Mouse (Mus musculus) thymus, adult 2 months (tissue): ENCODE data around the gene Pdxk. TPM values are rescaled to one million over a fixed set of nuclear protein-coding genes. Genes with fewer than 3 reads are reported as not detected.
"Not testable (repeated sequence)": the region's sequence is repeated elsewhere in the genome, so short reads cannot be mapped to it uniquely, and the experiment has no call there.

Experiments
- DNase-seq: peaks from one replicate; pipeline ENCODE4 v3.0.0; 2021
- H3K27ac ChIP-seq: fragments of 200-500 bp; 2 replicates; pipeline ENCODE4 v1.5.1; 2012; ENCODE audit warnings: low read length, control low read depth; ENCODE audit not compliant: control insufficient read depth, insufficient read depth
- H3K27me3 ChIP-seq: fragments of 200-500 bp; 2 replicates; pipeline ENCODE4 v1.6.1; 2012; ENCODE audit warnings: mild to moderate bottlenecking, low read length, moderate library complexity, mixed read lengths; ENCODE audit not compliant: control insufficient read depth, insufficient read depth
- H3K36me3 ChIP-seq: fragments of 200-500 bp; 2 replicates; pipeline ENCODE4 v1.6.1; 2012; ENCODE audit warnings: mild to moderate bottlenecking, low read length, moderate library complexity; ENCODE audit not compliant: control insufficient read depth, insufficient read depth
- H3K4me1 ChIP-seq: fragments of 200-500 bp; replicated peaks from 2 replicates; pipeline ENCODE4 v1.6.1; 2012; ENCODE audit warnings: low read length; ENCODE audit not compliant: control insufficient read depth, insufficient read depth
- H3K4me3 ChIP-seq: fragments of 200-500 bp; 2 replicates; pipeline ENCODE4 v1.5.1; 2012; ENCODE audit warnings: mild to moderate bottlenecking, low read length, control low read depth, moderate library complexity; ENCODE audit not compliant: control insufficient read depth, insufficient read depth
- CTCF ChIP-seq: fragments of 200-500 bp; IDR thresholded peaks from 2 replicates; pipeline ENCODE4 v1.5.1; 2012; ENCODE audit warnings: mild to moderate bottlenecking, control low read depth, low read length, moderate library complexity, borderline replicate concordance; ENCODE audit not compliant: control insufficient read depth, poor library complexity, insufficient read depth; ENCODE audit errors: extremely low read depth
- POLR2A ChIP-seq: fragments of 200-500 bp; IDR thresholded peaks from 2 replicates; pipeline ENCODE4 v1.6.1; 2012; ENCODE audit warnings: mild to moderate bottlenecking, low read length, control low read depth, moderate library complexity; ENCODE audit not compliant: control insufficient read depth, poor library complexity, insufficient read depth; ENCODE audit errors: extremely low read depth
- WGBS: fragments of 180-500 bp; shearing (Covaris S2); methylation state at CpG from one replicate; pipeline ENCODE4 v1.1.7; 2018; 5-methylcytosine and 5-hydroxymethylcytosine counted together
- polyA plus RNA-seq: library from polyadenylated mRNA; depleted of rRNA; stranded (reverse); fragments of >200 nt; gene quantifications from 2 replicates; pipeline ENCODE4 v1.2.3, GENCODE M21; 2012; rRNA removed

Gene Pdxk
- polyA plus RNA-seq: 26.1 and 28.8 TPM in 2 replicates

DNA sequence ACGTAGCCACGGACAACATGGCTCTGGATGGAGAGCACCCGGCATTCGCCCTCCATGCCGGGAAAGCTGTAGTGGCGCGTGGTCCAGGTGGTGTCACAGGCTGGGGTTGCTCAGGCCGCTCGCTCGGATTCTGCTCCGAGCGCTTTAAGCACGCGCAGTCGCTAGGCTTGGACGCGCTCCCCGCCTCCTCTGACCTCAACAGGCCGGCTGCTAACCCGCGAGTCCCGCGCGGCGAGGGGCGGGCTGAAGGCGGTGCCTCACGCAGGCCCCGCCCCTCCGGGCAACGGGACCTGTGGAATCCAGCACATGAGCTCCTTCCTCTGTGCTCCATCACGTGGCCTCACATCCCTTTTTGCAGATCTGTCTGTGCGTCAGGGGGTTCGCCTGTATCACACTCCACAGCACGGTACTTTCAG lies at the start of gene Pdxk:
Gene Pdxk, minus strand, starts transcription at position 184 of the 416 bp plus-strand sequence.
- TF ChIP-seq CTCF (no peak), POLR2A (peak; percentile 17; the same call in 1 of the 2 replicates)
- peak within 1 kb of the TSS; percentile 84 for H3K27ac ChIP-seq
- H3K4me1 ChIP-seq: peaks cover 18% of the 10 kb centered on the region
- peak within 1 kb of the TSS; percentile 79 for H3K4me3 ChIP-seq
- under 1% methylated on average over 35 of the region's 35 CpGs for WGBS
- H3K27me3 ChIP-seq: no peaks in the 10 kb centered on the region
- no peaks in the 10 kb centered on the region for H3K36me3 ChIP-seq
- DNase-seq: peak; percentile 95

DNA sequence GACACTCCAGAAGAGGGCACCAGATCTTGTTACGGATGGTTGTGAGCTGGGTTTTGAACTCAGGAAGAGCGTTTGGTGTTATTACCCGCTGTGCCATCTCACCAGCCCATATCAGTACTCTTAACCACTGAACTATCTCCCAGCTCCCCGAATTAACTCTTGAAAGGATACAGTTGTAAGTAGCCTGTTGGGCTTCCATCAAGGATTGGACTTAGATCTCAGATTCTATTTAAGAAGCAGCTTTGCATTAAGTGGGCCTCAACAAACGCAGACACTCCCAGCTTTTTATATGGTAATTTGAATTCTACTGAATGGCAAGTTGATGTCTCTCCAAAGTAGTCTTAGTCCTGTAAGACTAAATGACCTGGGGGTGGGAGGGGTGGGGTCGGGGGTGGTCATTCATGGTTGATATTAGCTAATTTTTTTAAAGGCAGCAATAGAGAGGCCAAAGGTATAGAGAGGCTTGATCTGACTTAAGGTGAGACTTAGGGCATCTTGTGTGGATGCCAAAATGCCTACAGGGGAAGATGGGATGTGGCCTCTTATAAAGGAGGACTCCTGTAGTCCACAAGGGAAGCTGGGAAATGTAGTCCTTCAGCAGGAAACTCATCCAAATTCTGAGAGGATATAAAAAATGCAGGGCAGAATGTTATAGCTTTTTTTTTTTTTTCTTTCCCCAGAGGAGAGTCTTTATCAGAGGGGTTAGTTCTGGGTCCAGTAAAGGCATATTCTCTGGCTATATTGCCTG lies 38.4 kb upstream of the Pdxk start:
- no peak for DNase-seq
- no peaks in the 10 kb centered on the region for H3K36me3 ChIP-seq
- no peak overlapping the region for H3K27ac ChIP-seq
- TF ChIP-seq POLR2A (no peak), CTCF (no peak)
- no peaks in the 10 kb centered on the region for H3K4me1 ChIP-seq
- H3K4me3 ChIP-seq: no peak overlapping the region
- no peaks in the 10 kb centered on the region for H3K27me3 ChIP-seq
- 86% methylated on average over 6 of the region's 6 CpGs for WGBS

DNA sequence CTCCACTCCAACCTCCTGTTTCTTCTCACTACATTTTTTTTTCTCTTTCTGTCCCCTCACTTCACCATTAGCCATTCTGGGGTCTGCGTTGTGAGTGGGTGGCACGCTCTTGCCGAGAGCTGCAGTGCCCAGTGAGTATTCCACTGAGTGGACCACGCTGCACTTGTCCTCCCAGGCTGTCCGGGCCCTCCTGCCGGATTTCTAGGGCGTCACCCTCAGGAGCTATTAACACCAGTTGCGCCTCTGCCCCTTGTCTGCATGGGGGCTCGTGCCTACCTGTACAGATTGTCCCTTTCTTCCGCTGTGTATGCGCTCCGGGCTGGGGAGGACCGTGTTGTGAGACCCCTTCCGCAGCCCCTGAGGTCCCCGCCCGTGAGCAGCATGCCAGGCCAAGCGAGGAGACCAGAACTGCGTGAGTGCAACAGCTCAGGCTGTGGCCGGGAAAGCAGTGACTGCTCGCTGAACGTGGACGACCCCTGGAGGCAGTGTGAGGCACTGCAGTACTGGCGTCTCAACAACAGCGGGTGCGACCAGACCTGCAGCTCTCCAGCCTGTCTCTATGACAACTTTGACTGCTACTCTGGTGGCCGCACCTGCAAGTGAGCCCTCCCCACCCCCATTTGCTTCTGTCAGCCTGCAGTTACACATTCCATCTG lies 22.8 kb upstream of the Pdxk start:
- Histone ChIP-seq H3K27ac (no peak overlapping the region), H3K27me3 (no peaks in the 10 kb centered on the region), H3K4me3 (no peak overlapping the region), H3K4me1 (peaks cover 7% of the 10 kb centered on the region), H3K36me3 (no peaks in the 10 kb centered on the region)
- peak; percentile 89 for DNase-seq
- 28% methylated on average over 26 of the region's 26 CpGs for WGBS
- TF ChIP-seq POLR2A (no peak), CTCF (peak; percentile 90)

DNA sequence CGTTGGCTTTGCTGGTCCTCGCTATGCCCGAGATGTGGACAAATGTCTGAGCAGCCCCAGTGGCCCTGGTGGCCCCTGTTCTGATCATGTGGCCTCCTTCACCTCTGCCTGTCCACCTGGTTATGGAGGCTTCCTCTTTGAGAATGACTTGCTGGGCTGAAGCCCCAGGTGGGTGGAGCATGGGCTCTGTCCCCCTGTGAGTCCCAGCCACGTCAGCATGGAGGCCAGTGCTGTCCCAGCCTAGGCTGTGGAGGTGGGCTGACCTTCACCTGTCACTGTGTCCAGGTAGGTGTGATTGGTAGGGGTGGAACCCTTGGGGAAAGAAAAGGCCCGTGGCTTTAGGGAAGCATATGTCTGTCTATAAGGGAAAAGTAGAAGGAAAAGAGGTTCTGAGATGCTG lies 22.1 kb upstream of the Pdxk start:
- no peak for DNase-seq
- no peaks in the 10 kb centered on the region for H3K36me3 ChIP-seq
- H3K4me3 ChIP-seq: no peak overlapping the region
- WGBS: 72% methylated on average over 5 of the region's 5 CpGs
- TF ChIP-seq POLR2A (no peak), CTCF (no peak)
- H3K4me1 ChIP-seq: peaks cover 12% of the 10 kb centered on the region
- no peak overlapping the region for H3K27ac ChIP-seq
- no peaks in the 10 kb centered on the region for H3K27me3 ChIP-seq

DNA sequence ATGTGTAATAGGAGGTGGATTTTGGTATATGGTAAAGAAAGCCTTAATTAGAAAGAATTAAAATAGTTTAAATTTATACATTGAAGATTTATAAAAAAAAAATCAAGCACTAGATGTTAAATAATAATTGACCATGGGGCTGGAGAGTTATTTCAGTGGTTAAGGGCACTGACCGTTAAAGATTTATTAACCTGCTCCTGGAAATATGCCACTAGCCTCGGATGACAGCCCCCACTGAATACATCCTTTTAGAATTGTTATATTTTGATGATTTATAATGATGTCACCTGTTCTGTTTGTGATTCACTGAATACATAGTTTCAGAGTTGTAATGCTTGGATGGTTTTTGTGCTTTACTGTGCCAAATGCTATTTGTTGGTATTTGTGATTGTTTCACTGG lies 20.6 kb upstream of the Pdxk start:
- not testable (repeated sequence) for H3K27me3 ChIP-seq

DNA sequence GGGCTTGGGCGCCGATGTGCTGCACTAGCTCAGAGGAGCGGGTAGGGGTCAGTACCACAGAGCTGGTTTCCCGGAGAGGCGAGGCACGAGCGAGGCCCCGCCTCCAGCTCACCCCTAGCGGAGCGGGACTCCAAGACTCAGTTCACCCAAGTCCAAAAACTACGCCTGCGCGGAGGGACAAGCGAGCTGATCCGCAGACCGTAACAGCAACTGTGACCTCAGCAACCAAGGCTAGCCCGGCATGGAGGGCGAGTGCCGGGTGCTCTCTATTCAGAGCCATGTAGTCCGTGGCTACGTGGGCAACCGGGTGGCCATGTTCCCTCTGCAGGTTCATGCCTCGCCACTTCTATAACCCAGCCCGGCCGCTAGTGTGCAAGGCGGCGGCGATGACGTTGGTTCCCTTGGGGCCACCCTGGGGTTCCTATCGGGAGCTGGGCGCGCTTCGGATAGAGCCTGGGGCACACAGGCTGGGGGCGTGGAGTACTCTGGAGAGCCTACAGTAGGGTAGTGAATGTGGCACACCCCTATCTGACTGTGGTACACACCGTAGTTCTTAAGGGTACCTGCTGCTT lies 17.2 kb upstream of the Pdxk start:
- DNase-seq: peak; percentile 62
- Histone ChIP-seq H3K4me1 (peaks cover 17% of the 10 kb centered on the region), H3K27me3 (no peaks in the 10 kb centered on the region), H3K36me3 (no peaks in the 10 kb centered on the region), H3K4me3 (peak overlapping the region; percentile 76), H3K27ac (no peak overlapping the region)
- 0 out of 2 replicates have a peak, but pooled peaks have one; percentile 28 for TF ChIP-seq POLR2A
- no peak for TF ChIP-seq CTCF
- WGBS: 2% methylated on average over 35 of the region's 35 CpGs

More for the DNA sequence above, 20.6 kb upstream of the Pdxk start:
- not testable (repeated sequence) for H3K4me3 ChIP-seq, H3K36me3 ChIP-seq, DNase-seq, H3K27ac ChIP-seq
- peaks cover 20% of the 10 kb centered on the region for H3K4me1 ChIP-seq
- WGBS: 90% methylated on average over 2 of the region's 2 CpGs
